Mouse (Mus musculus): Measurements from ENCODE around the gene Trpt1.
"Not testable (repeated sequence)": the region's sequence is repeated elsewhere in the genome, so short reads cannot be mapped to it uniquely, and the experiment has no call there.

Trpt1 gene

DNA sequence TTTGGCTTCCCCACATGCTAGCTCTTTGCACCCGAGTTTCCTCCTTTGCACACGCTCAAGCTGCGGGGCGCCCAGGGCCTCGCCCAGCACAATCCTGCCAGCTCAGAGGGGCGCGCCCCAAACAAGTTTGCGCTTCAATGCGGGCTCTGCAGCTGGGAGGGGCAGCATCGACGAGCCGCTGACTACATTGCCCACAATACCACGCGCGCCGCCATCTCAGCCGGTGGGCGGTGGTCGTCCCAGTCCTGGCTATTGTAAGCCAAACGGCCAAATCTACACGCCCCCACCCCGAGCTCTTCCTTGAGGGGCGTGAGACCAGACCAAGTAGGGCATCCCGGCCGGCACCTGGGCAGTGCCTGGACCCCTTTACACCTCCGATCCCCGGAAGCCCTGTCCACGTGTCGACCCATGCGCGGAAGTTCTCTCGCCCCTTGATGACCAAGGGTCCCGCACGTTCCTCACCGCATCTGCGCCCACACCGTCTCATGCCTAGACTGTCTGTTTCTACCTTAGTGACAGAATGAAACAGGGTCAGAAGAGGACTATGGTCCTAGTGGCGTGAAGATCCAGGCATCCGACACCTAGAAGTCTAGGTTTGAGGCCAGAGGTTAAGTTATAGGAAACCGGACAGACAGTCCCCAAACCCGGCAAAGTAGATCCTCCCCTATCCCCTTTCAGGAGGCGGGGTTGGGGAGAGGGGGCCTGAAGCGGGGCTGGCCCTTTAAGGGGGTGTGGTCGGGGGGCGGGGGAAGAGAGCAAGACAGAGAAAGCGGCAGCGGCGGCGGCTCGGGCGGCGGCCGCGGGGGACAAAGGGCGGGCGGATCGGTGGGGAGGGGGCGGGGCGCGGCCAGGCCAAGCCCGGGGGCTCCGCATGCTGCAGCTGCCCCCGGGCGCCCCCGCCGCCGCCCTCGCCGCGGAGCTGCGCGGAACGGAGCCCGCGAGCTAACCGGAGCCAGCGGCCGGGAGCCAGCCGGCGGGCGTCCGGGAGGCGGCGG, 21.4 kb upstream of the Trpt1 start, which contains the start of gene Ppp1r14b:
Gene Ppp1r14b (plus strand): TSS at position 758 of the 995 bp plus-strand sequence.
- peak; percentile 69 for DNase-seq (ENCODE audit: low read depth, low spot score)

DNA sequence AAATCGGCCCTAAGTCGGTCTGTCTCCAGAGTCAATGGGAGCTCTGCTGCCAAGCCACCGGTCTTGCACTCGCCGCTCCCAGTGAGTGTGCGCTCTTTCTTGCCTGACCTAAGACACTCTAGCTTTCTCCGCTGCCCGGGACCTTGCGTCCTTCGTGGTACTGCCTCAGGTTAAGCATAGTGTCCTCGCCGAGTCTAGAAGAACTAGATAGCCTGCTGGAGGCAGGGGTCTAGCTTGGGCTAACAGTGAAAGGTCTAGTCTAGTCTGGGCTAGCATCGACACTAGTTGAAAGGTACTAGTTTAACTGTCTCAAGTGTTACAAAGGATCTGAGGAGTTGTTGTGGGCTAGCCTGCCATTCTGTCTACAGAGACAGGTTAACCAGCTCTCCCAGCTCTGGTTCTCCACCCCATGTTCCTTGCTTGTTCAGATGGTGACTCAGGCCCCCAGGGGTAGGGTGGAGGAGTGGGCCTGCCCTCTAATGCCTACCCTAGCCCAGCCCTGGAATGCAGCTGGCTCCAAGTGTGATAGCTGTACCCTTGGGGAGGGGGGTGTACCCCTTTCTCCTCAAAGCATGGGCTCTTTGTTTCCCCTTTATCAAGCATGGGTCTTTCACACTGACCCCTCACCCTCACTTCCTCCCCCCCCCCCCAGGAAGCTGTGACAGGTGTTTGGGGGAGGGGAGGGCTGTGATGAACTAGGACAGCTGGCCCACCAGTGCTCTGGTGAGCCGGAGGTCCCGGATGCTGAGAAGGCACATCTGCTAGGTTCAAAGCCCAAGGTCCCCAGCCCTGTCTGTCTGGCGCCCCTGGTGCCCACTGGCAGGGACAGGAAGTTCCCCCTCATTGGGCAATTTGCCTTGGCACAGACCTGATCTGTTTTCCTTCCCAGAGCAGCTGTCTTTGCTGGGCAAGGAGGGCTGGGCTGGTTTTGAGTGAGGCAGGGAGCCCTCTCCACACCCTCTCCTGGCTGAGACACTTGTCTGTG, 20.1 kb upstream of the Trpt1 start, which contains the start of gene Plcb3:
Gene Plcb3 (minus strand): TSS at position 934 of the 985 bp plus-strand sequence.
- DNase-seq (ENCODE audit: low read depth, low spot score): peak; percentile 94

DNA sequence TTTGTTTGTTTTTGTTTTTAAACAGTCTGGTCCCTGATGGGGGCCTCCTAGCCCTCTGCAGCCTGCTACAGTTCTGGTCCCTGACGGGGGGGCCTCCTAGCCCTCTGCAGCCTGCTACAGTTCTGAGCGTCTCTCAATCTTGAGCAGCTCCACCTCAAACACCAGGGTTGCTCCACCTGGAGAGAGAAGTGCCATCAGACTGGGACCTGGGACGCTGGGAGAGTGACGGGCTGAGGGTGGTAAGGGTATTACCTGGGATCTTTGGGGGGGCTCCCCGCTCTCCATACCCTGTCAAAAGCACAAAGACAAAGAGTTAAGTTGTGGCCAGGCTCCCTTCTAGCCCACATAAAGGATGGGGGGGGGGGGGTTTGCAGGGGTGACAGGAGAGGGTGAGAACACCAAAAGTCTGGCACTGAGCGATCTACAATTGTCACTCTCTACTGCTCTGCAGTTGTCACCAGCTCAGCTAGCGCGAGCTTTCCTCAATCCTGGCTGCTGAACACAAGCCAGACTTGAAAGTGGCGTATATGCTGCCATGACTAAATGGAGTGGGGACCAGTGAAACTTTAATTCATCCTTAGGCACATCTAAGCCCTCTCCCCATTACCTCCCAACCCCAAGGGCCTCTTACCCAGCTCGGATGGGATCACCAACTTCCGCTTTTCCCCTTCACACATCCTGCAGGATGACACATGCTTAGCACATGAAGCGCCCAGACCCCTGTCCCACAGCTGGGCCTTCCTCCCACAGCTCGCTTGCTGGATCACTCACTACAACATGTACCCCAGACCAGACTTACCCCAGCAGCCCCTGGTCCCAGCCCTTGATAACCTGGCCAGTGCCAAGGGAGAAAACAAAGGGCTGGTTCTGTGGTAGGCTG, 17.9 kb upstream of the Trpt1 start:
- no peak for DNase-seq (ENCODE audit: low read depth, low spot score)

GRCm38 (mm10) chr19:6978639-6978974, 17.3 kb upstream of the Trpt1 start:
- no peak for DNase-seq (ENCODE audit: low read depth, low spot score)

- no peak for DNase-seq (ENCODE audit: low read depth, low spot score)
Observed at GRCm38 (mm10) chr19:6979001-6979479, 16.9 kb upstream of the Trpt1 start.

DNA sequence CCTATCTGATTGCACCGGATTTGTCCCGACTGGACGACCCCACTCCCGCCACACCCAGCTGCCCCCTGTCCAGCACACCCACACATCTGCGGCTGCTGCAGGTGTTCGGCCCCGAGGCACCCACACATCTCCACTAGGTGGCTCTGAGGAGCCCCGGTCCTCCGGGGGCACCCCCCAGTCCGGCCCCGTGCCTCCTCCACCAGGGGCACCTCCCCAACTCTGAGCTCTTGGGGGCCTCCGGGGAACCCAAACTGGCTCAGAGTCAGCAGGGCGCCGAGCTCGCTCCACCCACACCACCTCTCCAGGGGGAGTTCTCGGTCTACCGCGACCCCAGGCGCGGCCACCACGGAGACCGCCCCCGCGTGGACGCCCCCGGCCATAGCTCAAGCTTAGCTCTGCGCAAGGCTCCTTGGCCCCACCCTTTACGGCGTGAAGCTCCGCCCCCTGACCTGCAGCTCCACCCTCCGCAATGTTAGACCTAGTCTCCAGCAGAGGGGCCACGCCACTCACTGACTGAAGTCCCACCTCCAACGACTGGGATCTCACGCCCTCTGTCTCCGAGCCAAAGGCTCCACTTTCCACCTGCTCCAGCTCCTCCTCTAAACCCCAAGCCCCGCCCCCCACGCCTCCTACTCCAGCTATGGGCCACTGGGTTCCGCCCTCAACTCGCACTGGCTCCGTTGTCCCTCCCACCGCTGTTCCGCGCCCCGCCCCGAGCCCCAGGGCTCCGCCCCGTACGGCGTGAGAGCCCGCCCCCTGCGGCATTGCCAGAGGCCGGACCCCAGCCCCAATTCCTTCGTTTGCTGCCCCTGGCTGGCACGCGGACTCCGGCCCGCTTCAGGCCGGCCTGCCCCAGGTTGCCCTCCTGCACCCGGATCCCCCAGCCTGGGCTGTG, 16.2 kb upstream of the Trpt1 start:
- peak; percentile 100 for DNase-seq (ENCODE audit: low read depth, low spot score)

- DNase-seq (ENCODE audit: low read depth, low spot score): peak; percentile 99
Observed at GRCm38 (mm10) chr19:6980381-6981093, 15.4 kb upstream of the Trpt1 start, which contains the start of gene Fkbp2. Gene Fkbp2, minus strand, starts transcription at chr19:6980501.

- no peak for DNase-seq (ENCODE audit: low read depth, low spot score)
Observed at GRCm38 (mm10) chr19:6981465-6981864, 14.5 kb upstream of the Trpt1 start.

GRCm38 (mm10) chr19:6983621-6984020, 12.3 kb upstream of the Trpt1 start:
- DNase-seq (ENCODE audit: low read depth, low spot score): no peak

DNA sequence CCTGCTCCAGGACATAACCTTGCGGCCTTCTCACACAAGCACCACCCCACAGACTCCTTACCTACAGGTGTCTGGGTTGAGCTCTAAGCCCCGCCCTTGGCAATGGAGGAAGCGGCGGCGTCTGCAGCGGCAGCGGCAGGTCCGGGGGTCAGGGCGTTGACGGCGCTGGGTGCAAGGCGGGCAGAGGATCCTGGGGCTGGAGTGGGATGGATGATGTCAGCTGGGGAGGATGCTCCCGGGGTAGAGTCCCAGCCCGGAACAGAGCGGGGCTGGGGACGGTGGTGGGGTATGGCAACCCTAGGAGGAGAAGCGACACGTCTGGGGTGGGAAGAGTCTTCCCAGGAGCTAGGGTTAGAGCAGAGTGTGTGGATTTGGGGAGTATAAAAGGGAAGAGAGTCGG, 10.6 kb upstream of the Trpt1 start:
- DNase-seq (ENCODE audit: low read depth, low spot score): no peak

- no peak for DNase-seq (ENCODE audit: low read depth, low spot score)
Observed at GRCm38 (mm10) chr19:6985951-6986708, 9.8 kb upstream of the Trpt1 start.

DNA sequence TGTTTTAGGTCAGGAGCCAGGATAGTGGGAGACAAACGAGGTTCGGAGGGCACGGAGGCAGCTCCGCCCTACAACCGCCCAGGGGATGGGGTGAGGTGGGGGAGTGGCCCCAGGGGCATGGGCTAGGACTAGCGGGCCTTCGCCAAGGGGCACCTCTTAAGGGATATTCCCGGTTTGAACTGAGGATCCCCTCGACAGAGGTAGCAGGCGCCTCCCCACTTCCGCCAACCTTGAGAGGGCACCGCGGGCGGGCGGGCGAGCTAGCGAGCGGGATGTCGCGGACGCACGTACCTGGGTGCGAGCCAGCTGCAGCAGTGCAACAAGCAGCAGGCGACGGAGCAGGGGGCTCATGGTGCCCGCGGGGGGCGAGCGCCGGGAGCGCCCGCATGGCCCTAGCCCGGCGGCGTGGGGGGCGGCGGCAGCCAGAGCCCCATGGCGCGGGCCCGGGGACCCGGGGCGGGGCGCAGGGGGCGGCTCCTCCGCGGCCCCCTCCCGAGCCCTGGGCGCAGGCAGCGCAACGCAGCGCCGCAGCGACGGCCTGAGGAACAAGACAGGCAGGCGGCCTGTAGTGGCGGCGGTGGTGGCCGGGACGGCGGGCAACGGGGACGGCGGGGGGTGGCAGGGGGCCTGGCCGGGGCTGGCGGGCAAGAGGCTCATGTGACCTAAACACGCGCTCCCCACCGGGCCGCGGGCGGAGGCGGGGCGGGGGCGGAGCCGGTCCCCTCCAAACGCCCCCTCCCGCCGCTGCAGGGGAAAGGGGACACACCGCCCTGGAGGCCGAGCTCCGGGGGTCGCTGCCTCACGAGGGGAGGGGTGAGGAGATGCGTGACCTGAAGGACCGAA, 8.6 kb upstream of the Trpt1 start, which contains the start of gene Vegfb:
Gene Vegfb (minus strand): TSS at position 591 of the 843 bp plus-strand sequence.
- DNase-seq (ENCODE audit: low read depth, low spot score): no peak

DNA sequence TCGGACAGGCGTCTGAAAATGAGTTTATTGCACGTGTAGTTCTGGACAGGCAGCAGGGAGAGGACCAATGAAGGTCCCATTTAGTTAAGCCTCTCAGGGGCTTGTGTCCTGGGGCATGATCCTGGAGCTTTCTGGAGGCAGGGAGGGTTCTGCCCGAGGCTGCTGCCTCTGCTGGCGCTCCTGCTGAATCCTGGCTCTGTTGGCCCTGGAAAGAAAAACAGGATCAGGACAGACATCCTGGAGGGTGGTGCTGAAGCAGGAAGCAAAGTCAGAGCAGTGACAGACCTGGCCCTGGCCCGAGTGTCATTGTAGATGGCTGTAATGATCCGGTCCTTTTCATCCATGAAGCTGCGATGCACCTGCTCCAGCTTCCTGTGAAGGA, 8.0 kb upstream of the Trpt1 start:
- no peak for DNase-seq (ENCODE audit: low read depth, low spot score)

- no peak for DNase-seq (ENCODE audit: low read depth, low spot score)
Observed at GRCm38 (mm10) chr19:6989251-6989650, 6.7 kb upstream of the Trpt1 start.

- no peak for DNase-seq (ENCODE audit: low read depth, low spot score)
Observed at GRCm38 (mm10) chr19:6990712-6991111, 5.2 kb upstream of the Trpt1 start.

- not testable (repeated sequence) for DNase-seq (ENCODE audit: low read depth, low spot score)
Observed at GRCm38 (mm10) chr19:6991166-6991565, 4.8 kb upstream of the Trpt1 start.
